ENCODE assay signal across 8 mouse cellular contexts in genomic region chr11:116905741-116906456, GRCm38 (mm10). TPM values are rescaled to one million over a fixed set of nuclear protein-coding genes. Genes with fewer than 3 reads are reported as not detected.
A peak's percentile ranks its signal among the peaks of the same experiment; 100 is the strongest.
DNase-seq lines count a peak whose midpoint lies in the region; ATAC-seq lines count a peak whose summit lies in the region.

No protein-coding gene starts in this region.

- H3K27ac ChIP-seq in lung, embryonic 16.5 days (ENCODE audit: low read length) = no peak overlapping the region
- H3K27ac ChIP-seq in forebrain, embryonic 16.5 days (ENCODE audit: low read length) = no peak overlapping the region
- no peak overlapping the region for H3K27ac ChIP-seq in neural tube, embryonic 15.5 days (replicated peaks)

- H3K4me3 ChIP-seq in lung, embryonic 16.5 days (ENCODE audit: low read length) = peak overlapping the region; percentile 23
- H3K4me3 ChIP-seq in forebrain, embryonic 16.5 days (replicated peaks; ENCODE audit: low read length) = peak overlapping the region; percentile 7; the same call in 1 of the 2 replicates
- peak overlapping the region; percentile 21 for H3K4me3 ChIP-seq in neural tube, embryonic 15.5 days (replicated peaks)

- peak overlapping the region; percentile 49 for H3K4me2 ChIP-seq in lung, embryonic 16.5 days (ENCODE audit: low read depth, low read length)
- peak overlapping the region; percentile 37 for H3K4me2 ChIP-seq in forebrain, embryonic 16.5 days (ENCODE audit: low read length)
- peak overlapping the region; percentile 49 for H3K4me2 ChIP-seq in neural tube, embryonic 15.5 days

- H3K27me3 ChIP-seq in lung, embryonic 16.5 days (ENCODE audit: control insufficient read depth, insufficient read depth, low read depth, low read length) = peaks cover 6% of the 10 kb centered on the region; the same call in 1 of the 2 replicates
- peaks cover 3% of the 10 kb centered on the region; the same call in 1 of the 2 replicates for H3K27me3 ChIP-seq in forebrain, embryonic 16.5 days (replicated peaks; ENCODE audit: control insufficient read depth, insufficient read depth, low read length)
- H3K27me3 ChIP-seq in neural tube, embryonic 15.5 days (replicated peaks) = peaks cover 13% of the 10 kb centered on the region

- 0 out of 2 replicates have a peak overlapping the region, but pooled peaks have one; percentile 3 for H3K9ac ChIP-seq in lung, embryonic 16.5 days (ENCODE audit: low read length)
- 0 out of 2 replicates have a peak overlapping the region, but pooled peaks have one; percentile 26 for H3K9ac ChIP-seq in forebrain, embryonic 16.5 days (replicated peaks; ENCODE audit: low read depth, low read length)
- no peak overlapping the region for H3K9ac ChIP-seq in neural tube, embryonic 15.5 days (replicated peaks)

- DNase-seq in lung, postnatal 10 days = no peak
- peak; percentile 10 for DNase-seq in large intestine, adult 2 months (ENCODE audit: low read depth, low spot score)
- DNase-seq in thymus, postnatal 36 days = no peak

- no peaks in the 10 kb centered on the region for H3K36me3 ChIP-seq in lung, embryonic 16.5 days (ENCODE audit: control insufficient read depth, insufficient read depth, low read length)
- H3K36me3 ChIP-seq in forebrain, embryonic 16.5 days (ENCODE audit: control insufficient read depth, insufficient read depth) = no peaks in the 10 kb centered on the region
- H3K36me3 ChIP-seq in neural tube, embryonic 15.5 days = no peaks in the 10 kb centered on the region

- peak; percentile 17; the same call in 1 of the 2 replicates for ATAC-seq in lung, embryonic 16.5 days (ENCODE audit: low read depth)
- no peak for ATAC-seq in forebrain, embryonic 16.5 days
- no peak for ATAC-seq in neural tube, embryonic 15.5 days (ENCODE audit: low FRiP score)
- ATAC-seq in granulocyte monocyte progenitor cell, adult 5-6 weeks (replicated peaks; ENCODE audit: poor library complexity, severe bottlenecking) = no peak
- no peak for ATAC-seq in megakaryocyte progenitor cell, adult 5-6 weeks (replicated peaks; ENCODE audit: poor library complexity)

- H3K4me1 ChIP-seq in lung, embryonic 16.5 days (replicated peaks; ENCODE audit: control insufficient read depth, insufficient read depth, low read length) = no peaks in the 10 kb centered on the region
- peaks cover 5% of the 10 kb centered on the region for H3K4me1 ChIP-seq in forebrain, embryonic 16.5 days (replicated peaks; ENCODE audit: control insufficient read depth, insufficient read depth, low read length)
- H3K4me1 ChIP-seq in neural tube, embryonic 15.5 days = peaks cover 12% of the 10 kb centered on the region

- 4% methylated on average over 23 of the region's 23 CpGs for WGBS in lung, embryonic 16.5 days
- 4% methylated on average over 22 of the region's 23 CpGs for WGBS in forebrain, embryonic 16.5 days
- 6% methylated on average over 23 of the region's 23 CpGs for WGBS in large intestine, adult 2 months
- 3% methylated on average over 23 of the region's 23 CpGs for WGBS in neural tube, embryonic 15.5 days

- no peaks in the 10 kb centered on the region for H3K9me3 ChIP-seq in lung, embryonic 16.5 days (ENCODE audit: control insufficient read depth, low read length)
- H3K9me3 ChIP-seq in forebrain, embryonic 16.5 days (ENCODE audit: control insufficient read depth, low read length) = no peaks in the 10 kb centered on the region
- H3K9me3 ChIP-seq in neural tube, embryonic 15.5 days (replicated peaks) = no peaks in the 10 kb centered on the region

RNA-seq across cellular contexts. Expression of gene Mgat5b, which starts 12.8 kb away (rescaled TPM):
- polyA plus RNA-seq in lung, embryonic 16.5 days (2015; fragmentation: Nextera tagmentation; extraction: Ambion mirVana) = 0.18 and 0.19 TPM in 2 replicates
- polyA plus RNA-seq in forebrain, embryonic 16.5 days (2015; fragmentation: Nextera tagmentation; extraction: Ambion mirVana) = 30.0 and 33.0 TPM in 2 replicates
- polyA plus RNA-seq in large intestine, adult 2 months (2012; rRNA removed) = 0.03 and 0.15 TPM in 2 replicates
- 20.1 and 25.0 TPM in 2 replicates for polyA plus RNA-seq in neural tube, embryonic 15.5 days (2015; fragmentation: Nextera tagmentation; extraction: Ambion mirVana)
- not detected in 2 replicates for total RNA-seq in granulocyte monocyte progenitor cell, adult 5-6 weeks (2014; fragmentation: Nextera tagmentation)
- total RNA-seq in granulocyte monocyte progenitor cell, adult 5-6 weeks (2017) = not detected in 2 replicates
- total RNA-seq in megakaryocyte progenitor cell, adult 5-6 weeks (2015) = not detected in 2 replicates
- not detected in 2 replicates for total RNA-seq in megakaryocyte progenitor cell, adult 5-6 weeks (2017)

RNA-seq across cellular contexts. Expression of gene Srsf2, which starts 53.0 kb away (rescaled TPM):
- 661 and 761 TPM in 2 replicates for polyA plus RNA-seq in lung, embryonic 16.5 days (2015; fragmentation: Nextera tagmentation; extraction: Ambion mirVana)
- 649 and 700 TPM in 2 replicates for polyA plus RNA-seq in forebrain, embryonic 16.5 days (2015; fragmentation: Nextera tagmentation; extraction: Ambion mirVana)
- polyA plus RNA-seq in large intestine, adult 2 months (2012; rRNA removed) = 264 and 426 TPM in 2 replicates
- 514 and 555 TPM in 2 replicates for polyA plus RNA-seq in neural tube, embryonic 15.5 days (2015; fragmentation: Nextera tagmentation; extraction: Ambion mirVana)
- 818 and 827 TPM in 2 replicates for total RNA-seq in granulocyte monocyte progenitor cell, adult 5-6 weeks (2014; fragmentation: Nextera tagmentation)
- 356 and 422 TPM in 2 replicates for total RNA-seq in granulocyte monocyte progenitor cell, adult 5-6 weeks (2017)
- 1,322 and 1,338 TPM in 2 replicates for total RNA-seq in megakaryocyte progenitor cell, adult 5-6 weeks (2015)
- 519 and 522 TPM in 2 replicates for total RNA-seq in megakaryocyte progenitor cell, adult 5-6 weeks (2017)

RNA-seq across cellular contexts. Expression of gene Mfsd11, which starts 53.7 kb away (rescaled TPM):
- 36.0 and 36.6 TPM in 2 replicates for polyA plus RNA-seq in lung, embryonic 16.5 days (2015; fragmentation: Nextera tagmentation; extraction: Ambion mirVana)
- polyA plus RNA-seq in forebrain, embryonic 16.5 days (2015; fragmentation: Nextera tagmentation; extraction: Ambion mirVana) = 46.3 and 55.8 TPM in 2 replicates
- 18.1 and 27.2 TPM in 2 replicates for polyA plus RNA-seq in large intestine, adult 2 months (2012; rRNA removed)
- 43.5 and 51.6 TPM in 2 replicates for polyA plus RNA-seq in neural tube, embryonic 15.5 days (2015; fragmentation: Nextera tagmentation; extraction: Ambion mirVana)
- 16.0 and 32.0 TPM in 2 replicates for total RNA-seq in granulocyte monocyte progenitor cell, adult 5-6 weeks (2014; fragmentation: Nextera tagmentation)
- 9.4 and 10.0 TPM in 2 replicates for total RNA-seq in granulocyte monocyte progenitor cell, adult 5-6 weeks (2017)
- 13.6 and 14.8 TPM in 2 replicates for total RNA-seq in megakaryocyte progenitor cell, adult 5-6 weeks (2015)
- total RNA-seq in megakaryocyte progenitor cell, adult 5-6 weeks (2017) = 11.1 and 11.2 TPM in 2 replicates

Comparison
In these comparisons a context has a peak if more than half of its experiments do, and no peak if none do; other contexts are left out.
1. RNA of gene Mgat5b, which starts 12.8 kb away (polyA plus RNA-seq): 30.0 to 33.0 TPM in forebrain, embryonic 16.5 days and 20.1 to 25.0 TPM in neural tube, embryonic 15.5 days; 0.18 to 0.19 TPM in lung, embryonic 16.5 days and 0.03 to 0.15 TPM in large intestine, adult 2 months; every median in the first group is over 10 times any median in the second.
2. Peak in every context shown above with its lines, with median percentiles within 50 percentile points of each other: H3K4me2 ChIP-seq and H3K4me3 ChIP-seq.